Mouse (Mus musculus): ENCODE measurements at regions not wholly inside any gene's neighbourhood (a gene's known extent, or its start where the extent isn't known, plus 50 kb on each side); places are given as distances from the start of the nearest gene placed in this dataset.

DNA sequence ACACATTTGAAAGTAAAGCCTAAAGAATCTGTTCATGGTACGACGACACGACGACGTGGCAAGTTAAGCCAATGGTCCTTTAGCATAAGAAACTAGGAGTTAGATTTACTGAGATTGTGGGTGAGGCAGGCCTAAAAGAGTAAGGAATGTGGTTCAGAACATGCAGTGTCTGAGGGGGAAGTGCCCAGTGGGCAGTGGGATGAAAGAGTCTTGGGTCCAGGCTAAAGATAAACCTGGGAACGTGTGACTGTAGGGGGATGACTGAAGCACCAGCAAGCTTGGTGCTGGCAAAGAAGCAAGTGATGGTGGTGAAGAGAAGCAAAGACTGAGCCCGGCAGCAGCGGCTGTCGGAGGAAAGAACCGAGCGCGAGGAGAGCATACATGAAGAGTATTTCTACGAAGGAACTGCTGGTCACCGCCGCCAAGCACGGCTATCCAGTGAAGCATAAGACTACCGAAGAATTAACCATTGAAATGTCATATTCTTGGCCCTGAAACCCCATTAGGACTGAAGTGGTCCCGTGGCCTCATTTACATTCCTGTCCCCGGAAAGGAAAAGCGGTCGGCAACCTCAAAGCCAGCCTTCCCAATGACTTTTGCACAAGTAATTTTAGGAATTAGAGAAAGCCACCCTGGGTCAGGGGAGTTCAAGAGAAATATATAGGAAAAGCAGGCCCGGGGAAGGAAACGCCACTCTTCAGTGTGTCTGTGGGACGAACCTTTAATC lies 76.2 kb upstream of the Armc2 start:
- no peak for TF ChIP-seq CTCF (IDR thresholded peaks at IDR 0.05; ENCODE audit: low read depth)
- Histone ChIP-seq H3K27me3 (ENCODE audit: insufficient read depth, low read length) (no peaks in the 10 kb centered on the region), H3K4me3 (ENCODE audit: low read depth, low read length) (no peak overlapping the region), H3K27ac (ENCODE audit: low read depth, low read length) (no peak overlapping the region), H3K9ac (no peak overlapping the region), H3K36me3 (ENCODE audit: insufficient read depth) (no peaks in the 10 kb centered on the region), H3K9me3 (ENCODE audit: low read length) (no peaks in the 10 kb centered on the region), H3K4me1 (ENCODE audit: insufficient read depth) (no peaks in the 10 kb centered on the region), H3K4me2 (ENCODE audit: low read depth) (no peak overlapping the region)
- no peak for ATAC-seq
- DNase-seq, result no peak
- WGBS, result 64% methylated on average over 24 of the region's 24 CpGs

DNA sequence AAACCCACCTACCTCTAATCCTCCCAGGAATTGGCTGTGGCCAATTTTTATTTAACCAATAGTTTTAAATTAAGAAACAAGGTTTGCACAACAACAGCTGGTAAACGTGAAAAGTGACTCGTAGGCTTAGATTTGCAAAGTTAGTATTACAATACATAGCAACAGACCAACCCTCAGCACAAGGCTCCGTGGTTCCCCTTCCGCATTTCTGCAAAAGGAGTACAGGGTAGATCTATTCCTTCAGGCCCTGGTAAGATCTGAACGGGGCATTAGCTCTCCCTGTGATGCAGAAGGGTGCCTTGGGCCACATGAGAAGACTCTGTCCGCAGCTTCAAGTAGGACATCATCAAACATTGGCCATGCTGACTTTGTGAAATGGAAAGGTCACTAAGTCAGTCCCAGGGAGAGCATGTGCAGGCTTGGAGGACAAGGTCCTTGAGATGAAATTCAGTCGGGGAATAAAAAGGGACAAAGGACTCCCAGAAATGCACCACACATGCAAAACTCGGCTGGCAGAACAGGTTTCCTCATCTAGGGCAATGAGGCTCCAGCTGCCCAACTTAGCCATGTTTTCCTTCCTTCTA lies 75.0 kb upstream of the Armc2 start:
- 85% methylated on average over 8 of the region's 8 CpGs for WGBS
- Histone ChIP-seq H3K27ac (ENCODE audit: low read depth, low read length) (no peak overlapping the region), H3K36me3 (ENCODE audit: insufficient read depth) (no peaks in the 10 kb centered on the region), H3K4me2 (ENCODE audit: low read depth) (no peak overlapping the region), H3K9ac (no peak overlapping the region), H3K4me3 (ENCODE audit: low read depth, low read length) (no peak overlapping the region), H3K4me1 (ENCODE audit: insufficient read depth) (no peaks in the 10 kb centered on the region), H3K27me3 (ENCODE audit: insufficient read depth, low read length) (no peaks in the 10 kb centered on the region), H3K9me3 (ENCODE audit: low read length) (no peaks in the 10 kb centered on the region)
- ATAC-seq (no peak), DNase-seq (no peak)
- no peak for TF ChIP-seq CTCF (IDR thresholded peaks at IDR 0.05; ENCODE audit: low read depth)

DNA sequence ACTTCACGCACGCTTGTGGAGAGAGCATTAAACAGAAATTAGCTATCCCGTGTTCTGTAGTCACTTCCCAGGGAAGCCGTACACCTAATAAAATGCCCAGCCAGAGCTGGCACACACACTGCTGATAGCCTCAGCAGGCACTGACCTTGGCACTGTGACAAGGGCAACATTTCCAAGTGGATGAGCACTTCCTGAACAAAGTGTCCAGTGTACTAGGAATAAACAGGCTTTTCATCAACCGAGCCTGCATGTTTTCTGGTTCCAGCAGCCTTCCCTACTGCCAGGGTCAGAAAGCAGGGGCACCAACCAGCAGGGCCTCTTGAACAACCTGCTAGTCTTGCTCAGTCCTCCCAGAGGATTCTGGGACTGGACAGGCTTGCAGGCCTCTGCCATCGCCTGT lies 74.3 kb upstream of the Armc2 start:
- WGBS, result 45% methylated on average over 6 of the region's 6 CpGs
- ATAC-seq (no peak; the same call in 1 of the 2 replicates), DNase-seq (no peak)
- Histone ChIP-seq H3K36me3 (ENCODE audit: insufficient read depth) (no peaks in the 10 kb centered on the region), H3K4me2 (ENCODE audit: low read depth) (no peak overlapping the region), H3K9ac (no peak overlapping the region), H3K4me1 (ENCODE audit: insufficient read depth) (no peaks in the 10 kb centered on the region), H3K27ac (ENCODE audit: low read depth, low read length) (no peak overlapping the region), H3K4me3 (ENCODE audit: low read depth, low read length) (no peak overlapping the region), H3K9me3 (ENCODE audit: low read length) (no peaks in the 10 kb centered on the region), H3K27me3 (ENCODE audit: insufficient read depth, low read length) (no peaks in the 10 kb centered on the region)
- TF ChIP-seq CTCF (IDR thresholded peaks at IDR 0.05; ENCODE audit: low read depth), result no peak

DNA sequence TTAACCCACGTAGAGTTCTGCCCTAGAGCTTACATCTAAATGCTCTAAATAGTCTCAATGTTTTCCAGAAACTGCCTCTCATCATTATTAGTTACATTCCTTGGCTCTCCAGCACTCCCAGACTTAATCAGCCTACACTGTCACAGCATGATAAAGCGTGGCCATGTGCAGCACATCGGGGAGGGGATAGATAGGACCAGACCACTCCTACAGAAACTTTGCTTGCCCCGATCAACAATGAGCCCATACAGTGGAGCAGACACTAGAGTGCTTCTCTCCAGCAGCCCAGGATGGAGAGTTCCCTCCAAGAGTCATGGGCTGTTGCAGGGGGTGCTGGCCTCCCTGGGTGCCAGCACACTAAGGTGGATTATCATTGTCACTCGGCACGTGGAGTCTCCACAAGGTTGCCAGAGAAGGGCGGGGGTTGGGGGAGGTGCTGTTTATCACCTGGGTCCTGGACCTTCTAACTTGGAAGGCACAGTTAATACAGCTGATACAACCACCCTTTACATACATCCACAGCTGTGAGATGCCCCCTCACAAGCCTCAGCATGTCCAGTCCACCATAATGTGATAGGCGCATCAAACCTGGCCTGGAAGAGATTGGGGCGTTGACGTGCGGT lies 73.4 kb upstream of the Armc2 start:
- TF ChIP-seq CTCF (IDR thresholded peaks at IDR 0.05; ENCODE audit: low read depth), result no peak
- Histone ChIP-seq H3K27ac (ENCODE audit: low read depth, low read length) (no peak overlapping the region), H3K36me3 (ENCODE audit: insufficient read depth) (no peaks in the 10 kb centered on the region), H3K4me1 (ENCODE audit: insufficient read depth) (no peaks in the 10 kb centered on the region), H3K4me3 (ENCODE audit: low read depth, low read length) (no peak overlapping the region), H3K9me3 (ENCODE audit: low read length) (no peaks in the 10 kb centered on the region), H3K27me3 (ENCODE audit: insufficient read depth, low read length) (no peaks in the 10 kb centered on the region), H3K9ac (no peak overlapping the region), H3K4me2 (ENCODE audit: low read depth) (no peak overlapping the region)
- 82% methylated on average over 11 of the region's 11 CpGs for WGBS
- ATAC-seq (no peak), DNase-seq (no peak)

DNA sequence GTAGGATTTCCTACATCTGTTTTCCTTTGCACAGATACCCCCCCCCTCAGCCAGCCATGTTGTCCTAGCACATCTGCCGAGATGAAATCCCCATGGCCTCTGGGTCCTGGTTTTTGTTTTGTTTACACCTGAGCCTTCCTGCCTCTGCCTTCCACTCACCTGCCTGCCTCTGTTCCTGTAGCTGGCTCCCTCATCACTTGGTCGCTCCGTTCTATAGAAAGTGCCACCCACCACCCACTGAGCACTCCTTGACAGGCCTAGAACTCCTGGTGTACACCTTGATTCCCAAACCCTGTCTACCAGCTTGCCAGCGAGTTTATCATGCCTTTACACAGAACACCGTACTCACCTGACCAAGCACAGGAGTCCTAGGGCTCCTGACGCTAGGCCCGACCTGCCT lies 72.6 kb upstream of the Armc2 start:
- Histone ChIP-seq H3K4me2 (ENCODE audit: low read depth) (no peak overlapping the region), H3K4me1 (ENCODE audit: insufficient read depth) (no peaks in the 10 kb centered on the region), H3K27ac (ENCODE audit: low read depth, low read length) (no peak overlapping the region), H3K36me3 (ENCODE audit: insufficient read depth) (no peaks in the 10 kb centered on the region), H3K9me3 (ENCODE audit: low read length) (no peaks in the 10 kb centered on the region), H3K4me3 (ENCODE audit: low read depth, low read length) (no peak overlapping the region), H3K9ac (no peak overlapping the region), H3K27me3 (ENCODE audit: insufficient read depth, low read length) (no peaks in the 10 kb centered on the region)
- ATAC-seq (no peak), DNase-seq (no peak)
- no peak for TF ChIP-seq CTCF (IDR thresholded peaks at IDR 0.05; ENCODE audit: low read depth)
- 91% methylated on average over 7 of the region's 7 CpGs for WGBS

DNA sequence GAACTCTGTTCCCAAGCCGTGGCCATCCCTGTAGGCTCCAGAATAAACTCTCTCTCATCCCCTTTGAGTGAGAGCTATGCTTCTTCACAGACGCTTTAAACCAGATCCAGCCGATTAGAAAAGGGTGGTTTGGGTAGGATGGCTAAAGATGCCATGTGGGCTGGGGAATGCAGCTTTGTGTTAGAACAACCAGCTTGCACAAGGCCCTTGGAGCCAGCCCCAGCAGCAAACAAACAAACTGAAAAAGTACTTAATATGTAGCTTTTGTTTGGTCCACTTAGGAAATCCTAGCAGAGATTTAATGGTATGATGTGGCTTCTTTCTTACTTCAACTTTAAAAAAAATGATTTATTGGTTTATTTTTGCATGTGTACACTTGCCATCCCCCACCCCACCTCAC lies 71.9 kb upstream of the Armc2 start:
- ATAC-seq, result no peak
- no peak for TF ChIP-seq CTCF (IDR thresholded peaks at IDR 0.05; ENCODE audit: low read depth)
- Histone ChIP-seq H3K4me3 (ENCODE audit: low read depth, low read length) (no peak overlapping the region), H3K9ac (no peak overlapping the region), H3K27ac (ENCODE audit: low read depth, low read length) (0 out of 2 replicates have a peak overlapping the region, but pooled peaks have one; percentile 29), H3K9me3 (ENCODE audit: low read length) (no peaks in the 10 kb centered on the region), H3K27me3 (ENCODE audit: insufficient read depth, low read length) (no peaks in the 10 kb centered on the region), H3K4me2 (ENCODE audit: low read depth) (no peak overlapping the region), H3K4me1 (ENCODE audit: insufficient read depth) (no peaks in the 10 kb centered on the region), H3K36me3 (ENCODE audit: insufficient read depth) (no peaks in the 10 kb centered on the region)
- WGBS, result 21% methylated on average over 3 of the region's 3 CpGs
- no peak for DNase-seq

DNA sequence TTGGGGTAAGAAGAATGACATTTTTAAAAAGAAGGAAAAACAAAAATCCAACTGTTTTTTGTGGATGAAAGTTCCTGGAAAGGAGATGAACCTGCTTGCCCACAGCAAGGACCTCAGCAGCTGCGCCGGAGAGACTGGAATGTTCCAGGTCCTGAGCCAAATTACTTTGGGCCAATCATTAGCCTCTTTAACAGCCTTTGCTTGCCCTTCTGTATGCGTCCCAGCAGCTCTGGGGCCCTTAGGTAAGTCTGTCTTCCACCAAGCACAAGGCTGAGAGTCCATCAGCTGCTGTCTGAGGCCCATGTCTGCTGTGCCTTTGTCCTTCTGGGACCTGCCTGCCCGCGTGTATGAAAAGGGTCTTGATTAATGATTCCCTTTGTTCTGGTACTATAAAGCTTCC lies 71.4 kb upstream of the Armc2 start:
- H3K27me3 ChIP-seq (ENCODE audit: insufficient read depth, low read length), result no peaks in the 10 kb centered on the region
- H3K4me3 ChIP-seq (ENCODE audit: low read depth, low read length), result no peak overlapping the region
- 0 out of 2 replicates have a peak, but pooled peaks have one; percentile 18 for ATAC-seq
- no peak for TF ChIP-seq CTCF (IDR thresholded peaks at IDR 0.05; ENCODE audit: low read depth)
- no peaks in the 10 kb centered on the region for H3K9me3 ChIP-seq (ENCODE audit: low read length)
- 24% methylated on average over 5 of the region's 5 CpGs for WGBS
- 0 out of 2 replicates have a peak overlapping the region, but pooled peaks have one; percentile 29 for H3K27ac ChIP-seq (ENCODE audit: low read depth, low read length)
- no peak overlapping the region for H3K4me2 ChIP-seq (ENCODE audit: low read depth)
- no peaks in the 10 kb centered on the region for H3K36me3 ChIP-seq (ENCODE audit: insufficient read depth)
- H3K4me1 ChIP-seq (ENCODE audit: insufficient read depth), result no peaks in the 10 kb centered on the region
- H3K9ac ChIP-seq, result no peak overlapping the region
- no peak for DNase-seq

Data from forebrain, postnatal 0 days (tissue).